Mouse (Mus musculus) liver, embryonic 14.5 days (tissue): ENCODE results near the gene Dyrk1a. TPM values are rescaled to one million over a fixed set of nuclear protein-coding genes. Genes with fewer than 3 reads are reported as not detected.

Experiments
- ATAC-seq: fragments of 200-750 bp; cut with Nextera tagmentation; 2 replicates; pipeline ENCODE4 v1.8.0; 2017; ENCODE audit warnings: moderate number of reproducible peaks, mild to moderate bottlenecking, moderate library complexity; ENCODE audit not compliant: insufficient read depth
- DNase-seq, 3 experiments: peaks; one replicate each; pipeline ENCODE4 v3.0.0-alpha.2; 2012 to 2013; ENCODE audit warnings: low read depth in 3 of 3, low spot score in 3 of 3
- H3K27ac ChIP-seq: fragments of 300-500 bp; sonication (generic); 2 replicates; pipeline ENCODE4 v1.5.1; 2014; ENCODE audit warnings: moderate library complexity, mild to moderate bottlenecking, control low read depth, inconsistent platforms
- H3K27me3 ChIP-seq: fragments of 300-500 bp; sonication (generic); 2 replicates; pipeline ENCODE4 v1.6.1; 2014; ENCODE audit warnings: mild to moderate bottlenecking, low read length, moderate library complexity; ENCODE audit not compliant: control insufficient read depth, insufficient read depth
- H3K36me3 ChIP-seq: fragments of 300-500 bp; sonication (generic); replicated peaks from 2 replicates; pipeline ENCODE4 v1.6.1; 2014; ENCODE audit warnings: low read depth; ENCODE audit not compliant: control insufficient read depth, insufficient read depth
- H3K4me1 ChIP-seq, 2 experiments: fragments of 200-500 bp in 1 of 2; fragments of 300-500 bp in 1 of 2; sonication (generic) in 1 of 2; replicated peaks; 2 replicates each; pipeline ENCODE4 v1.6.1; 2012 to 2014; ENCODE audit warnings: antibody characterized with exemption in 1 of 2, inconsistent platforms in 1 of 2, low read length in 1 of 2; ENCODE audit not compliant: control insufficient read depth in 2 of 2, insufficient read depth in 2 of 2
- H3K4me2 ChIP-seq: fragments of 300-500 bp; sonication (generic); 2 replicates; pipeline ENCODE4 v1.6.1; 2014; ENCODE audit warnings: low read depth, mild to moderate bottlenecking, control low read depth, moderate library complexity
- H3K4me3 ChIP-seq, 2 experiments: fragments of 200-500 bp in 1 of 2; fragments of 300-500 bp in 1 of 2; sonication (generic) in 1 of 2; 2 replicates each; pipeline ENCODE4 v1.5.1; 2012 to 2014; ENCODE audit warnings: low read depth in 2 of 2, low read length in 2 of 2, mild to moderate bottlenecking in 2 of 2, control low read depth in 1 of 2, inconsistent platforms in 1 of 2, moderate library complexity in 1 of 2; ENCODE audit not compliant: insufficient read depth in 1 of 2
- H3K9ac ChIP-seq: fragments of 300-500 bp; sonication (generic); replicated peaks from 2 replicates; pipeline ENCODE4 v1.6.1; 2014; ENCODE audit warnings: mild to moderate bottlenecking, control low read depth, moderate library complexity
- H3K9me3 ChIP-seq: fragments of 300-500 bp; sonication (generic); 2 replicates; pipeline ENCODE4 v1.6.1; 2016; ENCODE audit warnings: low read length, mixed read lengths; ENCODE audit not compliant: control insufficient read depth
- CTCF ChIP-seq: IDR thresholded peaks from 2 replicates; pipeline ENCODE4 v1.5.1; 2016; ENCODE audit warnings: antibody characterized with exemption, low read depth, control low read depth
- EP300 ChIP-seq: IDR thresholded peaks from 2 replicates; pipeline ENCODE4 v1.6.1; 2016; ENCODE audit warnings: antibody characterized with exemption, low read depth
- WGBS: fragments of 180-500 bp; shearing (Covaris S2); extraction: QIAGEN DNeasy Blood & Tissue Kit; methylation state at CpG from one replicate; pipeline ENCODE4 v1.1.7; 2014; ENCODE audit not compliant: insufficient replicate concordance; 5-methylcytosine and 5-hydroxymethylcytosine counted together
- polyA plus RNA-seq, 2 experiments: library from polyadenylated mRNA; depleted of rRNA in 1 of 2; stranded (reverse) in 1 of 2; unstranded in 1 of 2; fragments of >200 nt; fragmentation: Nextera tagmentation in 1 of 2; extraction: Ambion mirVana in 1 of 2; gene quantifications; 2 replicates each; pipeline versions ENCODE4 v1.2.1 to v1.2.3; 2012 to 2014

The Dyrk1a gene
- polyA plus RNA-seq, 2 experiments = 5.0 to 9.2 TPM

GRCm38 (mm10) chr16:94571111-94571993, 1.5 kb downstream of the Dyrk1a start:
- 23% methylated on average over 10 of the region's 10 CpGs for WGBS

GRCm38 (mm10) chr16:94572422-94572821, 2.6 kb downstream of the Dyrk1a start:
- TF ChIP-seq EP300 (no peak), CTCF (no peak)
- ATAC-seq = no peak
- no peaks in the 10 kb centered on the region for H3K36me3 ChIP-seq
- H3K4me1 ChIP-seq = peaks cover 18 to 30% of the 10 kb centered on the region in 2 experiments
- no peak for DNase-seq
- H3K27me3 ChIP-seq = no peaks in the 10 kb centered on the region
- no peaks in the 10 kb centered on the region for H3K9me3 ChIP-seq
- 32% methylated on average over 2 of the region's 2 CpGs for WGBS
- H3K4me3 ChIP-seq = peak overlapping the region in 1 of 2 experiments; percentile 29; a peak in 1 of 4 replicates
- peak overlapping the region; percentile 93 for H3K4me2 ChIP-seq
- H3K9ac ChIP-seq = no peak overlapping the region; the same call in 1 of the 2 replicates
- no peak overlapping the region for H3K27ac ChIP-seq

More at GRCm38 (mm10) chr16:94571111-94571993, 1.5 kb downstream of the Dyrk1a start:
- Histone ChIP-seq H3K4me1 (peaks cover 18 to 30% of the 10 kb centered on the region in 2 experiments), H3K36me3 (no peaks in the 10 kb centered on the region), H3K9ac (peak overlapping the region; percentile 89), H3K9me3 (no peaks in the 10 kb centered on the region), H3K27ac (peak overlapping the region; percentile 99), H3K4me2 (peak overlapping the region; percentile 93), H3K4me3 (peak overlapping the region; percentile 67 to 97), H3K27me3 (no peaks in the 10 kb centered on the region)
- TF ChIP-seq CTCF (no peak), EP300 (no peak)
- DNase-seq (peak in 2 of 3 experiments; percentile 26 to 56), ATAC-seq (no peak; the same call in 1 of the 2 replicates)

- no peak overlapping the region for H3K9ac ChIP-seq
- DNase-seq (no peak), ATAC-seq (no peak)
- peaks cover 15 to 24% of the 10 kb centered on the region in 2 experiments for H3K4me1 ChIP-seq
- no peak overlapping the region for H3K4me3 ChIP-seq
- no peaks in the 10 kb centered on the region for H3K9me3 ChIP-seq
- H3K27me3 ChIP-seq = no peaks in the 10 kb centered on the region
- 57% methylated on average over 3 of the region's 3 CpGs for WGBS
- H3K27ac ChIP-seq = no peak overlapping the region
- TF ChIP-seq CTCF (no peak), EP300 (no peak)
- H3K36me3 ChIP-seq = no peaks in the 10 kb centered on the region
- no peak overlapping the region for H3K4me2 ChIP-seq
Measured at GRCm38 (mm10) chr16:94574025-94574717, 4.4 kb downstream of the Dyrk1a start.

- Histone ChIP-seq H3K36me3 (no peaks in the 10 kb centered on the region), H3K9me3 (no peaks in the 10 kb centered on the region), H3K27ac (no peak overlapping the region), H3K4me2 (no peak overlapping the region), H3K27me3 (no peaks in the 10 kb centered on the region), H3K4me1 (peaks cover 15 to 24% of the 10 kb centered on the region in 2 experiments), H3K4me3 (no peak overlapping the region), H3K9ac (no peak overlapping the region)
- TF ChIP-seq CTCF (no peak), EP300 (no peak)
- ATAC-seq = no peak
- no peak for DNase-seq
Measured at GRCm38 (mm10) chr16:94574718-94575094, 4.9 kb downstream of the Dyrk1a start.

- H3K4me2 ChIP-seq = no peak overlapping the region
- peaks cover 15 to 25% of the 10 kb centered on the region in 2 experiments for H3K4me1 ChIP-seq
- no peak for TF ChIP-seq EP300
- TF ChIP-seq CTCF = no peak
- H3K4me3 ChIP-seq = no peak overlapping the region
- ATAC-seq = no peak
- H3K27ac ChIP-seq = no peak overlapping the region
- no peaks in the 10 kb centered on the region for H3K9me3 ChIP-seq
- 77% methylated on average over 5 of the region's 5 CpGs for WGBS
- no peak overlapping the region for H3K9ac ChIP-seq
- H3K36me3 ChIP-seq = no peaks in the 10 kb centered on the region
- no peaks in the 10 kb centered on the region for H3K27me3 ChIP-seq
- DNase-seq = no peak
Measured at GRCm38 (mm10) chr16:94575757-94576156, 5.9 kb downstream of the Dyrk1a start.
